Mouse (Mus musculus) cortical plate, adult 2 months (tissue): ENCODE measurements around the gene Notum. TPM values are rescaled to one million over a fixed set of nuclear protein-coding genes. Genes with fewer than 3 reads are reported as not detected.

Source experiments
- H3K27ac ChIP-seq: fragments of 200-500 bp; 2 replicates; pipeline ENCODE4 v1.5.1; 2012; ENCODE audit warnings: low read length, control low read depth, inconsistent platforms; ENCODE audit not compliant: insufficient read depth
- H3K4me1 ChIP-seq: fragments of 200-500 bp; 2 replicates; pipeline ENCODE4 v1.6.1; 2011; ENCODE audit warnings: low read length; ENCODE audit not compliant: control insufficient read depth, insufficient read depth
- H3K4me3 ChIP-seq: fragments of 200-500 bp; 2 replicates; pipeline ENCODE4 v1.5.1; 2011; ENCODE audit warnings: mild to moderate bottlenecking, low read length, control low read depth; ENCODE audit not compliant: insufficient read depth
- CTCF ChIP-seq: fragments of 200-500 bp; IDR thresholded peaks from 2 replicates; pipeline ENCODE4 v1.5.1; 2011; ENCODE audit warnings: mild to moderate bottlenecking, control low read depth, low read length; ENCODE audit not compliant: insufficient read depth; ENCODE audit errors: extremely low read depth
- POLR2A ChIP-seq: fragments of 200-500 bp; IDR thresholded peaks from 2 replicates; pipeline ENCODE4 v1.6.1; 2011; ENCODE audit warnings: mild to moderate bottlenecking, low read length, control low read depth; ENCODE audit not compliant: insufficient read depth; ENCODE audit errors: extremely low read depth
- polyA plus RNA-seq: library from polyadenylated mRNA; depleted of rRNA; stranded (reverse); fragments of >200 nt; gene quantifications from 2 replicates; pipeline ENCODE4 v1.2.3, GENCODE M21; 2012

Gene Notum
- polyA plus RNA-seq, 1 experiment = 6.8 TPM

DNA sequence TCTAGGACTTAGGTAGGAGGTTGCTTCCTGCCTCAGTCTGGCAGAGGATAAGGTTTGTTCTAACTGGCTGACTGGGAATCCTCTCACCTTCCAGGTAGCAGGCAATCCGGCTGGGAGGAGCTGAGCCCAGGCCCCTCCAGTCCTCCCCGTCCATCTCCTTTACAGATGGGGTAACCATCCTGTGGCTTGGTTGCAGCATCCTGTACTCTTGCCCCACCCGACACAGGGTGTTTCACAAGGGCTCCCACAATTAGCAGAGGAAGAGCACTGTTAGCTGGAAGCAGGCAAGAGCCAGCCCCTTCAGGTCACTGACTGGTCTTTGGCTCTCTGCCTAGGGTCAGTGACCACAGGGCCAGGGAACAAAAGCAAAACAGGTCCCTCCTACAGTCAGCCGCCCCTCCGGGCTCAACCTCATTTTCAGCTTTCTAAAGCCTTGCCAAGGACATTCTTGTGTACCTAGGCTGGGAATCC, 30.5 kb downstream of the Notum start:
- H3K27ac ChIP-seq = peak overlapping the region; percentile 88
- H3K4me1 ChIP-seq = peaks cover 13% of the 10 kb centered on the region
- H3K4me3 ChIP-seq = no peak overlapping the region
- TF ChIP-seq POLR2A (no peak), CTCF (no peak)

- H3K4me1 ChIP-seq = peaks cover 16% of the 10 kb centered on the region
- TF ChIP-seq CTCF (no peak), POLR2A (no peak)
- peak overlapping the region; percentile 23; the same call in 1 of the 2 replicates for H3K4me3 ChIP-seq
- H3K27ac ChIP-seq = peak overlapping the region; percentile 88
Measured at GRCm38 (mm10) chr11:120629911-120630310, 31.1 kb downstream of the Notum start.

- TF ChIP-seq CTCF = no peak
- 0 out of 2 replicates have a peak, but pooled peaks have one; percentile 36 for TF ChIP-seq POLR2A
- Histone ChIP-seq H3K4me1 (peaks cover 16% of the 10 kb centered on the region), H3K27ac (peak overlapping the region; percentile 86), H3K4me3 (peak overlapping the region; percentile 23; the same call in 1 of the 2 replicates)
Measured at GRCm38 (mm10) chr11:120629341-120629730, 31.6 kb downstream of the Notum start.

DNA sequence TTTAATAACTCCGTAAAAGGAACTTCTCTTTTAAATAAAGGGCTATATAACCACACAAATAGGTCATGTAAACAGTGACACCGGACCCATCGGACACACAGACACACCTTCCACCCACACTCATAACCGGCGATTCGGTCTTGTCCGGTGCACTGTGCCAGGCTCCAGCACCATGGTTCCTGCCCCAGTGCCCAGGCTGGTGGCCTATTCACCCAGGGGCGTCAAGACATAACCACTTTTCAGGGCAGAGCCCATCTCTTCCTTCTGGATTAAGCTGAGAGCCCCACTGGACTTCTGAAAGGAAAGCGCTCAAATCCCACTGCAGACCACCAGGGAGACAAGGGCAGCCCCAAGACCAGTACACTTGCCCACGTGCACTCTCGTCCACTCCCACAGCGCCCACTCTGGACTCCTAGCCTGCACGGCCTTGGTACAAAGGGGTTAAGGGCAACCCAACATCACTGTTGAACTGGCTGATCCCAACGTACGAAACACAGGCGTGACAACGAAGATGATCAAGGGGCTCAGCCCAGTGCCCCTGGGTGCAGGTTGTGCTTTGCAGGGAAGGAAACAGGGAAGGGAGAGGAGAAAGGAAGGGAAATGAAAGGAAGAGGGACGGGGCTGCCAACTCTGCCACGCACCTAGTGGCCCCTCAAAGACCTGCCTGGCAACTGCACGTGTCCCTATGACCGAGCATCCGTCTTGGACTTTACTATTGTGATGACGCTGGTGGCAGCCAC, 32.2 kb downstream of the Notum start:
- no peak overlapping the region for H3K4me3 ChIP-seq
- peaks cover 14% of the 10 kb centered on the region for H3K4me1 ChIP-seq
- no peak overlapping the region for H3K27ac ChIP-seq
- TF ChIP-seq POLR2A (no peak), CTCF (no peak)

- Histone ChIP-seq H3K4me1 (peaks cover 14% of the 10 kb centered on the region), H3K4me3 (no peak overlapping the region), H3K27ac (no peak overlapping the region)
- TF ChIP-seq POLR2A (no peak), CTCF (no peak)
Measured at GRCm38 (mm10) chr11:120627468-120628300, 33.3 kb downstream of the Notum start.

GRCm38 (mm10) chr11:120626785-120627467, 34.0 kb downstream of the Notum start:
- Histone ChIP-seq H3K27ac (no peak overlapping the region), H3K4me1 (peaks cover 13% of the 10 kb centered on the region), H3K4me3 (no peak overlapping the region)
- TF ChIP-seq CTCF = no peak
- TF ChIP-seq POLR2A = no peak

GRCm38 (mm10) chr11:120625152-120625775, 35.7 kb downstream of the Notum start, which contains the start of gene Sirt7:
TSS of gene Sirt7 (minus strand) at chr11:120625240.
- peaks cover 4% of the 10 kb centered on the region for H3K4me1 ChIP-seq
- H3K27ac ChIP-seq = peak within 1 kb of the TSS; percentile 41
- TF ChIP-seq CTCF = no peak
- no peak for TF ChIP-seq POLR2A
- H3K4me3 ChIP-seq = peak within 1 kb of the TSS; percentile 52

DNA sequence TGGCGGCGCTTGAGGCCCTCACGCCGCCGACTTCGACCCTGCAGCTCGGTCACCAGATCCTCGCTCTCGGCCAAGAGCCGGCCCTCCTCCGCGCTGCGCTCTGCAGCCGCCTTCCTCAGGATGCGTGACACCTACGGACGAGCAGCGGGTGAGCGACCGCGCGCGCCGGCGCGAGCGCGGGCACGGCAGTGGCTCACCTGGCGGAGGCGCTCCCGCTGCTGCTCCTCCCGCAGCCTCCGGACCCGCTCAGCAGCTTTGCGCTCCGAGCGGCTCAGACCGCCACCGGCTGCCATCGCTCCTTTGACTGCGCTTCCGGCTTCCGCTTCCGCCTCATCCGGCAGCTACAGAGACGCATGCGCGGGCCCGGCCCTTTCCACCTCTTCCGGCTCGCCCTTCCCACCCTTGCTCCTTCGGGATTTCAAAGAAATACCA, 36.3 kb downstream of the Notum start:
- Histone ChIP-seq H3K27ac (0 out of 2 replicates have a peak overlapping the region, but pooled peaks have one; percentile 41), H3K4me3 (peak overlapping the region; percentile 52), H3K4me1 (peaks cover 3% of the 10 kb centered on the region)
- TF ChIP-seq POLR2A = peak; percentile 81
- TF ChIP-seq CTCF = no peak

GRCm38 (mm10) chr11:120623961-120624679, 36.9 kb downstream of the Notum start:
- peaks cover 3% of the 10 kb centered on the region for H3K4me1 ChIP-seq
- peak; percentile 41 for TF ChIP-seq CTCF
- TF ChIP-seq POLR2A = no peak
- 0 out of 2 replicates have a peak overlapping the region, but pooled peaks have one; percentile 41 for H3K27ac ChIP-seq
- peak overlapping the region; percentile 52 for H3K4me3 ChIP-seq
